Mouse (Mus musculus) left cerebral cortex, adult 2 months (tissue): ENCODE results near the gene Pcare. TPM values are rescaled to one million over a fixed set of nuclear protein-coding genes. Genes with fewer than 3 reads are reported as not detected.
"Not testable (repeated sequence)": the region's sequence is repeated elsewhere in the genome, so short reads cannot be mapped to it uniquely, and the experiment has no call there.

ENCODE experiments used
- DNase-seq, 2 experiments: peaks; one replicate each; pipeline ENCODE4 v3.0.0; 2021 to 2022; ENCODE audit warnings: low spot score in 2 of 2, mixed read lengths in 1 of 2; ENCODE audit errors: extremely low spot score in 1 of 2
- H3K27ac ChIP-seq: fragments of 200-600 bp; 2 replicates; pipeline ENCODE4 v1.8.1; 2022
- H3K4me3 ChIP-seq: fragments of 200-600 bp; 2 replicates; pipeline ENCODE4 v1.8.1; 2022
- CTCF ChIP-seq: fragments of 200-600 bp; IDR thresholded peaks from 2 replicates; pipeline ENCODE4 v1.8.1; 2022; ENCODE audit warnings: antibody characterized with exemption, mild to moderate bottlenecking, moderate library complexity
- intact Hi-C: fragments of 180-260 bp; cut with DNase I; formaldehyde crosslinking; loops from one replicate; pipeline ENCODE4 v1.15.1; 2025
- total RNA-seq, 2 experiments: library from RNA; stranded (reverse); gene quantifications; 2 replicates each; pipeline ENCODE4 v1.2.3; 2021

Pcare gene
- total RNA-seq, 2 experiments from 2014 or later, result 0.32 to 0.33 TPM

GRCm38 (mm10) chr17:71775279-71775678, 22.6 kb upstream of the Pcare start:
- no peak overlapping the region for H3K27ac ChIP-seq
- DNase-seq, result no peak
- H3K4me3 ChIP-seq, result no peak overlapping the region
- intact Hi-C loops, result loop anchor here (2.0 kb wide), 1 partner anchor 82 kb away; no protein-coding TSS in a partner anchor
- no peak for TF ChIP-seq CTCF

DNA sequence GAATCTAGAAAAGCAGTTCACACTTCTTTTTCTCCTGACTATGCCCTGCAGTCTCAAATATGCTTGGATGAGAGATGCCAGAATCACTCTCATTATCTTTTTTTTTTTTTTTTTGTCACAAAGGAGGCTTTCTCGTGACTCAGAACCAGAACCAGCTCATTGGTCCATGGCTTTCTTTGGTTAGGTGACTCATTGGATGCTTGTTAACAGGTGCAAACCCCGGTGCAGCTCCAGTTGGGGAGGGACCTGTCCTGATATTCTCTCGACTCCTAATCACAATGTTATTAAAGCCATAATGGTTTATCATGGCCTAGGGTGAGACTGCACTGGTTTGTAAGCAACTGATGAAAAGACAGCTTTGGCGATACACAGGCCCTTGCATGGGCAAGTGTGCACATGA, 21.5 kb upstream of the Pcare start:
- no peak for DNase-seq
- intact Hi-C loops, result loop anchor here (2.0 kb wide), 1 partner anchor 81 kb away; no protein-coding TSS in a partner anchor
- Histone ChIP-seq H3K4me3 (no peak overlapping the region), H3K27ac (no peak overlapping the region)
- TF ChIP-seq CTCF, result no peak

DNA sequence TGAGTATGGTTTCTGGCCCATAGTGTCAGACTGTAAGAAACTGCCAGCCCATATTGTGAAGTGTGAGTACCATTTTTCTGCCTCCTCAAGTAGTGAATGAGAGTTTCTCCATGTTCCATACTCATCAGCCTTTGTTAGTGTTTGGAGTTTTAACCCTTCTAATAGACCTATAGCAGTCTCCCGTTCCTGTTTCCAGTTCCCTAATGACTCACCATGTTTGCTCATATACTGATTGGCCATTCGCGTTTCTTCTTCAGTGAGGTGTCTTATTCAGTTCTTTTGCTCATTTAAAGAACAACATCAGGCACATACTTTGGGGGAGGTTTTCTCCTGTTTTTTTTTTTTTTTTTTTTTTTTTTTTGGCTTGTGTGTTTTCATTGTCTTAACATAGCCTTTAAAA, 18.0 kb upstream of the Pcare start:
- intact Hi-C loops, result no loop called here
- TF ChIP-seq CTCF, result no peak
- Histone ChIP-seq H3K4me3 (no peak overlapping the region), H3K27ac (no peak overlapping the region)
- no peak for DNase-seq

DNA sequence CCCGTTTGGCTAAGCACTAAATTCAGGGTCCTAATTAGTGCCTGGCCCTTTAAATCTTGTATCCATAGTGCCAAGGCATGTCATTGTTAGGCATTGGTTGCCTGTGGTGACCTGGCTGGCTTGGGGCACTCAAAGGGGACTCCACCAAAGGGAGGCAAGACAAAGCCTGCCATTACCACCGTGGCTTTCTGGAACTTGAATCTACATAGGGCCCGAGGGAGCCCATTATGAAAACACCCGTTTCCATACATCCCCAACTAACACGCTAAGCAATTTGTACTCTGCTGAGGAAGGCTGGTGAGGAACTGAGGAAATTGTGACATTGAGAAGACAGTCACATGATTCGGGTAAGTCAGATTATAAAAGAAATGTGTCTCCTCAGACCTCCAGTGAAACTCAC, 16.9 kb upstream of the Pcare start:
- intact Hi-C loops, result no loop called here

DNA sequence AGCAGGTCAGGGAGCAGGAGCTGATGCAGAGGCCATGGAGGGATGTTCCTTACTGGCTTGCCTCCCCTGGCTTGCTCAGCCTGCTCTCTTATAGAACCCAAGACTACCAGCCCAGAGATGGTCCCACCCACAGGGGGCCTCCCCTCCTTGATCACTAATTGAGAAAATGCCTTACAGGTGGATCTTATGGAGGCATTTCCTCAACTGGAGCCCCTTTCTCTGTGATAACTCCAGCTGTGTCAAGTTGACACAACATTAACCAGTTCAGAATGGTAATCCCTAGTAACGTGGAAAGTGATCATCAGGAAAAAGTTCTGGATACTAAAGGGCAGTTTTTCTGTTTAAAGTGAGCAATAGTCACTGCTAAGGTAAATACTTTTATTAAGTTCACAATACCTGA, 15.5 kb upstream of the Pcare start, which contains the start of gene Clip4:
Gene Clip4 (plus strand): TSS at position 301 of the 400 bp plus-strand sequence.
- H3K27ac ChIP-seq, DNase-seq, H3K4me3 ChIP-seq, intact Hi-C loops: not testable (repeated sequence)

More for the DNA sequence above, 16.9 kb upstream of the Pcare start:
- DNase-seq, result no peak
- no peak overlapping the region for H3K27ac ChIP-seq
- TF ChIP-seq CTCF, result no peak
- H3K4me3 ChIP-seq, result no peak overlapping the region

GRCm38 (mm10) chr17:71760536-71760935, 7.8 kb upstream of the Pcare start:
- H3K4me3 ChIP-seq, result no peak overlapping the region
- H3K27ac ChIP-seq, result no peak overlapping the region
- intact Hi-C loops, result no loop called here
- no peak for TF ChIP-seq CTCF
- DNase-seq, result no peak

- TF ChIP-seq CTCF, result no peak
- no peak overlapping the region for H3K27ac ChIP-seq
- no peak overlapping the region for H3K4me3 ChIP-seq
- intact Hi-C loops, result no loop called here
- no peak for DNase-seq
These were observed 3.0 kb downstream of the Pcare start for GRCm38 (mm10) chr17:71749616-71750168.

DNA sequence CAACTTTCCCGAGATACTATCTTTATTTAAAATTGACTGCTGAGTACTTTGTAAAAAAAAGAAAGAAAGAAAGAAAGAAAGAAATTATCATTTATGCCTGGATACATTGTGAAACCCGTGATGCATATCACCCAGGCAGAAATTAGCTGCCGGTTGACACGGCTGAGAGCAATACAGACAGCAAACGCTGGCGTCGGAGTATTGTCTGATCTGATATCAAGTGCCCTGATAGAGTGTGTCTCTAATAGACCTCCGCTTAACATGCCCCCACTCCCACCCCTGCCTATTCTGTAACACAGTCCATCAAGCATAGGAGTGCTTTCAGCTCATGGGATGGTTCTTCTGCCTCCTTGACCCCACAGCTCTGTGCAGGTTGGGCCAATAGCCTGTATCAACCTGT, 5.1 kb downstream of the Pcare start:
- intact Hi-C loops, result no loop called here
- DNase-seq, result no peak
- Histone ChIP-seq H3K4me3 (no peak overlapping the region), H3K27ac (no peak overlapping the region)
- TF ChIP-seq CTCF, result no peak

GRCm38 (mm10) chr17:71746114-71746513, 6.6 kb downstream of the Pcare start:
- TF ChIP-seq CTCF, result no peak
- Histone ChIP-seq H3K4me3 (no peak overlapping the region), H3K27ac (no peak overlapping the region)
- DNase-seq, result no peak
- intact Hi-C loops, result no loop called here

GRCm38 (mm10) chr17:71742935-71743334, 9.8 kb downstream of the Pcare start:
- TF ChIP-seq CTCF, result no peak
- peak in 1 of 2 experiments; percentile 47 for DNase-seq
- Histone ChIP-seq H3K4me3 (no peak overlapping the region), H3K27ac (peak overlapping the region; percentile 44; the same call in 1 of the 2 replicates)
- intact Hi-C loops, result loop anchor here (2.0 kb wide), 1 partner anchor 38 kb away; no protein-coding TSS in a partner anchor

- intact Hi-C loops, result loop anchor here (2.0 kb wide), 1 partner anchor 39 kb away; no protein-coding TSS in a partner anchor
- Histone ChIP-seq H3K27ac (no peak overlapping the region), H3K4me3 (no peak overlapping the region)
- no peak for DNase-seq
- no peak for TF ChIP-seq CTCF
These were observed 10.5 kb downstream of the Pcare start for GRCm38 (mm10) chr17:71742156-71742555.

DNA sequence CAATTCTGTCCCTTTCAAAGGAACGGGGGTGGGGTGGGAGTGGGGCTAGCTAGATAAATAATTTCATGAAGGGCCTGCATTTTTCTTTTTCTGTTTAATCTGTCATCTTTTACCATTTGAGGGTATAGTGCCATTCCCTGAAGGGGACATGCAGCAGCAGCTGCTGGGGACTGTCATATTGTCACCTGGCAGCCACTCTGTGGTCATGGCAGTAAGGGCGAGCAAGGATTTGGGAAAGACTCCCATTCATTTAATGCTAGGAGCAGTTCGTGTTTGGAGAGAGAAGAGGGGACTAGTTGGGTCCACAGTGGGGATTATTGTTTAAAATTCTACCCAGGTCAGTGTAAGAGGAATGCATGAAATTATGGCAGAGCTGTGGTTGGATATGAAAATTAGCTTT, 16.3 kb downstream of the Pcare start:
- no peak for DNase-seq
- intact Hi-C loops, result no loop called here
- no peak overlapping the region for H3K4me3 ChIP-seq
- H3K27ac ChIP-seq, result no peak overlapping the region
- TF ChIP-seq CTCF, result no peak

DNA sequence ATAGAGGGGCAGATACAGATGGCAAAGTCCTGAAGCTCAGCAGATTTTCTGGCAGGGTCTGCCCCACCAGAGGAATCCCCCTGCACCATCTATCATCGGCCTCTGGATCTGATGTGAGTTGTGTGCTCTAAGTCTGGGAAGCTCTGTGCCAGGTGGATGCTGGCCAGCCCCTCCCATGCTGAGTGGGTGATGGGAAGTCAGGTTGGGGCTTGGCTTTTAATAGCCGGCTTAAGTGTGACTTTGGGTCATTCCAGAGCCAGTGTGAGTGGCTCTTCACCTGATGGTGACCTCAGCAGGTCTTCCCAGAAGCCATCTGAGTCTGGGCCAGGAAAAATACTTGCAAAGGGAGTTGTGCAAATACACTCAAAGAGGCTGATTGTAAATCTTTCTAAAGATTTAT, 22.0 kb downstream of the Pcare start:
- intact Hi-C loops, result no loop called here
- DNase-seq, result no peak
- Histone ChIP-seq H3K4me3 (no peak overlapping the region), H3K27ac (no peak overlapping the region)
- TF ChIP-seq CTCF, result no peak
